Mouse (Mus musculus): ENCODE data around the gene Pitpnc1.

GRCm38 (mm10) chr11:107379089-107379845 lies 91.2 kb downstream of the Pitpnc1 start:
- TF ChIP-seq TCF12 (IDR thresholded peaks at IDR 0.05; ENCODE audit: insufficient read depth, poor library complexity, severe bottlenecking) (no peak), POLR2A (IDR thresholded peaks at IDR 0.05; ENCODE audit: insufficient read length, low read depth) (no peak), USF1 (IDR thresholded peaks at IDR 0.05; ENCODE audit: low read depth) (no peak), MYOD1 (IDR thresholded peaks at IDR 0.05; ENCODE audit: control insufficient read depth in 1 of 3, insufficient read length in 2 of 3, low read depth in 2 of 3) (no peak), E2F4 (IDR thresholded peaks at IDR 0.05; ENCODE audit: insufficient read depth) (no peak), MAX (IDR thresholded peaks at IDR 0.05; ENCODE audit: low read depth) (no peak), POLR2AphosphoS2 (IDR thresholded peaks at IDR 0.05; ENCODE audit: insufficient read length, low read depth) (no peak), REST (IDR thresholded peaks at IDR 0.05; ENCODE audit: insufficient read depth, insufficient read length) (no peak)
